Mouse (Mus musculus) limb, embryonic 14.5 days (tissue): ENCODE results near the gene Nvl. TPM values are rescaled to one million over a fixed set of nuclear protein-coding genes. Genes with fewer than 3 reads are reported as not detected.
A peak's percentile ranks its signal among the peaks of the same experiment; 100 is the strongest.

ENCODE experiments used
- ATAC-seq: fragments of 200-750 bp; cut with Nextera tagmentation; 2 replicates; pipeline ENCODE4 v1.8.0; 2017; ENCODE audit warnings: low read depth, moderate number of reproducible peaks, moderate TSS enrichment; ENCODE audit not compliant: low FRiP score
- DNase-seq: peaks from one replicate; pipeline ENCODE4 v3.0.0-alpha.2; 2015; ENCODE audit warnings: low spot score
- H3K27ac ChIP-seq: fragments of 300-500 bp; sonication (generic); replicated peaks from 2 replicates; pipeline ENCODE4 v1.5.1; 2014; ENCODE audit warnings: low read depth, mild to moderate bottlenecking, low read length, moderate library complexity, mixed read lengths
- H3K27me3 ChIP-seq: fragments of 300-500 bp; sonication (generic); 2 replicates; pipeline ENCODE4 v1.6.1; 2014; ENCODE audit warnings: low read length, mixed read lengths; ENCODE audit not compliant: control insufficient read depth, insufficient read depth
- H3K36me3 ChIP-seq: fragments of 300-500 bp; sonication (generic); 2 replicates; pipeline ENCODE4 v1.6.1; 2014; ENCODE audit warnings: mild to moderate bottlenecking, low read length, moderate library complexity, mixed read lengths; ENCODE audit not compliant: control insufficient read depth, insufficient read depth
- H3K4me1 ChIP-seq: fragments of 300-500 bp; sonication (generic); 2 replicates; pipeline ENCODE4 v1.6.1; 2014; ENCODE audit warnings: antibody characterized with exemption, low read length, mixed read lengths; ENCODE audit not compliant: control insufficient read depth, insufficient read depth
- H3K4me2 ChIP-seq: fragments of 300-500 bp; sonication (generic); replicated peaks from 2 replicates; pipeline ENCODE4 v1.6.1; 2014; ENCODE audit warnings: low read depth, mild to moderate bottlenecking, low read length, moderate library complexity; ENCODE audit not compliant: severe bottlenecking
- H3K4me3 ChIP-seq: fragments of 300-500 bp; sonication (generic); replicated peaks from 2 replicates; pipeline ENCODE4 v1.5.1; 2014; ENCODE audit warnings: low read length
- H3K9ac ChIP-seq: fragments of 300-500 bp; sonication (generic); 2 replicates; pipeline ENCODE4 v1.6.1; 2014; ENCODE audit warnings: mild to moderate bottlenecking, low read depth, low read length, moderate library complexity; ENCODE audit not compliant: severe bottlenecking
- H3K9me3 ChIP-seq: fragments of 300-500 bp; sonication (generic); 2 replicates; pipeline ENCODE4 v1.6.1; 2016; ENCODE audit warnings: low read length; ENCODE audit not compliant: control insufficient read depth
- POLR2A ChIP-seq: fragments of 200-500 bp; IDR thresholded peaks from 2 replicates; pipeline ENCODE4 v1.8.0; 2012; ENCODE audit warnings: inconsistent platforms, mild to moderate bottlenecking, moderate library complexity, borderline replicate concordance; ENCODE audit not compliant: insufficient read depth, insufficient read length; ENCODE audit errors: extremely low read depth
- WGBS: fragments of 180-500 bp; shearing (Covaris S2); extraction: QIAGEN DNeasy Blood & Tissue Kit; methylation state at CpG from one replicate; pipeline ENCODE4 v1.1.7; 2014; 5-methylcytosine and 5-hydroxymethylcytosine counted together
- polyA plus RNA-seq, 2 experiments: library from polyadenylated mRNA; depleted of rRNA in 1 of 2; stranded (reverse) in 1 of 2; unstranded in 1 of 2; fragments of >200 nt; fragmentation: Nextera tagmentation in 1 of 2; extraction: Ambion mirVana in 1 of 2; gene quantifications; 2 replicates each; pipeline versions ENCODE4 v1.2.1 to v1.2.3; 2012 to 2014

The Nvl gene
- polyA plus RNA-seq, 2 experiments = 37.0 to 69.1 TPM

DNA sequence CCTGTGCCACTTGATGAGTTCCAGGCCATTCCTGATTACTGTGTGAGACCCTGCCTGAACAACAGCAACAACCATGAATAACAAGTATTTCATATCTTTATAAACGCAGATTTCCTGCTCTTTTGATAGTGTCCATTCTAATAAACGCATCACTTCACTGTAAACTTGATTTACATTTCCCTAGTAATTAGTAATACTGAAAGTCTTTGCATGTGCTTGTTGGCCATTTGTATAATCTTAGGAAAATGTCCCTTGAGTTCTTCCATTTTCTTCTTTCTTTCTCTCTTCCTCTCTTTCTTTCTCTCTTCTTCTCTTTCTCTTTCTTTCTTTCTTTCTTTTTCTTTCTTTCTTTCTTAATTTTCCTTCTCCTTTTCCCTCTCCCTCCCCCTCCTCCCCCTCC, 2.2 kb upstream of the Nvl start:
- no peaks in the 10 kb centered on the region for H3K9me3 ChIP-seq
- TF ChIP-seq POLR2A = no peak
- DNase-seq (no peak), ATAC-seq (no peak)
- H3K36me3 ChIP-seq = peaks cover 6% of the 10 kb centered on the region
- peaks cover 12% of the 10 kb centered on the region for H3K4me1 ChIP-seq
- no peaks in the 10 kb centered on the region for H3K27me3 ChIP-seq
- no peak overlapping the region for H3K27ac ChIP-seq
- WGBS = 90% methylated on average over 2 of the region's 2 CpGs
- no peak overlapping the region for H3K9ac ChIP-seq
- no peak overlapping the region for H3K4me3 ChIP-seq
- H3K4me2 ChIP-seq = no peak overlapping the region

GRCm38 (mm10) chr1:181144966-181145365, 962 bp upstream of the Nvl start:
- Histone ChIP-seq H3K9me3 (no peaks in the 10 kb centered on the region), H3K9ac (peak overlapping the region; percentile 70), H3K4me2 (peak overlapping the region; percentile 70), H3K27me3 (no peaks in the 10 kb centered on the region), H3K36me3 (peaks cover 15% of the 10 kb centered on the region), H3K4me1 (peaks cover 12% of the 10 kb centered on the region), H3K27ac (peak overlapping the region; percentile 70; the same call in 1 of the 2 replicates), H3K4me3 (peak overlapping the region; percentile 70)
- ATAC-seq (no peak), DNase-seq (no peak)
- no peak for TF ChIP-seq POLR2A
- WGBS = 9% methylated on average over 12 of the region's 12 CpGs

GRCm38 (mm10) chr1:181143609-181143949, 425 bp downstream of the Nvl start:
- Histone ChIP-seq H3K9ac (peak overlapping the region; percentile 70), H3K27ac (peak overlapping the region; percentile 61; the same call in 1 of the 2 replicates), H3K36me3 (peaks cover 27% of the 10 kb centered on the region), H3K27me3 (no peaks in the 10 kb centered on the region), H3K9me3 (no peaks in the 10 kb centered on the region), H3K4me1 (peaks cover 12% of the 10 kb centered on the region), H3K4me2 (peak overlapping the region; percentile 55), H3K4me3 (peak overlapping the region; percentile 70)
- TF ChIP-seq POLR2A = no peak
- 2% methylated on average over 12 of the region's 12 CpGs for WGBS
- ATAC-seq (no peak), DNase-seq (no peak)

DNA sequence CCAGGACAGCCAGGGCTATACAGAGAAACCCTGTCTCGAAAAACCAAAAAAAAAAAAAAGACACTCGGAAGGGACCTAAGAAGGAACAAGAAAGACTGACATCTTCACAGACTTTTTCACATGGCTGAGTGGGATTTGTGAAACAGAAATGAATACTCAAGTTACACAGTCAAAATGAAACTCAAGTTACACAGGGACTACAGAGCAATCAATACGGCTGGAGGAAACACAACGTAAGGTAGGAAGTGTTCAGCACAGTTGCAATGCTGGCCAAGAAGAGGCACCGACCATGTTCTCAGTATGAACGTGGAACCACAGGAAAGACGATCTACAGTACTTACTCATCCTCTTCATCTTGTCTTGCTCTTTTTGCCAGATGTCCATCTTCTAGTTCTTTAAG, 5.3 kb downstream of the Nvl start:
- no peaks in the 10 kb centered on the region for H3K9me3 ChIP-seq
- H3K36me3 ChIP-seq = peaks cover 64% of the 10 kb centered on the region
- H3K4me1 ChIP-seq = peaks cover 5% of the 10 kb centered on the region
- no peak overlapping the region for H3K4me2 ChIP-seq
- no peak overlapping the region for H3K4me3 ChIP-seq
- no peak overlapping the region for H3K27ac ChIP-seq
- DNase-seq = no peak
- TF ChIP-seq POLR2A = no peak
- no peak overlapping the region for H3K9ac ChIP-seq
- WGBS = 94% methylated on average over 7 of the region's 7 CpGs
- H3K27me3 ChIP-seq = no peaks in the 10 kb centered on the region
- no peak for ATAC-seq

- H3K4me2 ChIP-seq = no peak overlapping the region
- H3K36me3 ChIP-seq = peaks cover 86% of the 10 kb centered on the region
Observed at GRCm38 (mm10) chr1:181131915-181132314, 12.1 kb downstream of the Nvl start.

GRCm38 (mm10) chr1:181126766-181127165, 17.2 kb downstream of the Nvl start:
- H3K9me3 ChIP-seq = no peaks in the 10 kb centered on the region
- no peak overlapping the region for H3K9ac ChIP-seq
- H3K4me3 ChIP-seq = no peak overlapping the region
- no peaks in the 10 kb centered on the region for H3K4me1 ChIP-seq
- no peak for ATAC-seq
- H3K36me3 ChIP-seq = peaks cover 87% of the 10 kb centered on the region
- WGBS = 95% methylated on average over 9 of the region's 9 CpGs
- H3K27me3 ChIP-seq = no peaks in the 10 kb centered on the region
- no peak for DNase-seq
- H3K27ac ChIP-seq = no peak overlapping the region
- H3K4me2 ChIP-seq = no peak overlapping the region
- TF ChIP-seq POLR2A = no peak

More at GRCm38 (mm10) chr1:181131915-181132314, 12.1 kb downstream of the Nvl start:
- no peak for DNase-seq
- 92% methylated on average over 6 of the region's 6 CpGs for WGBS
- Histone ChIP-seq H3K27ac (no peak overlapping the region), H3K27me3 (no peaks in the 10 kb centered on the region), H3K9ac (no peak overlapping the region), H3K4me3 (no peak overlapping the region), H3K4me1 (no peaks in the 10 kb centered on the region), H3K9me3 (no peaks in the 10 kb centered on the region)
- no peak for ATAC-seq
- TF ChIP-seq POLR2A = no peak
